In the genomic region with DNA sequence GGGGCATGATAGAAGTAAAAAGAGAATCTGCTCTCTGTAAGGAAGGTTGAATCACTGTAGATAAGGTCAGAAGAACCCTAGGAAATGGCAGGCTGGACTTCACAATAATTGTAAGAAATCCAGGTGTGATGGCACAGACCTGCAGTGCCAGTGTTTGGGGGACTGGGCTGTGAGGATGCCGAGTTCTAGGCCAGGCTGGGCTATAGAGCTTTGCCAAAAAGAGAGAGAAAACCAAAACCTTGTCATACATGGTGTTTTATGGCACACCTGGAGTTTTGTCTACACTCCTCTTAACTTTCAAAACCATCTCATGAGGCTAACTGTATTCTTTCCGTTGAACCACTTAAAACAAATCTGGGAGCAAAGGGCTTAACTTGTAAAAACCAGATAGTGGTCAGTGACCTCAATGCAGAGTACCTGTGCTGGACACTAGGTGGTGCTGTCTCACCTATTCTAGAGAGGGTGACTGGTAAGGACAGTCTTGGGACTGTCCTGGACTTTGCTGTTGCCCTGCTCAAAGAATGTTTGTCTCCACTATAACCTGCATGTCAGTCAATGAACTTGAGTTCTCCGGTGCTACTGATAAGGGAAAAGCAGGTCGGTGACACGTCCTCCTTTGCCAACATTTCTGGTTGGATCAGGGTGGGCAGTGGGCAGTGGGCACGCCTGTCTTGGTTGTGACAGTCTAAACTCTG, we compare ENCODE assay signal across 9 mouse cellular contexts. TPM values are rescaled to one million over a fixed set of nuclear protein-coding genes. Genes with fewer than 3 reads are reported as not detected.
DNase-seq lines count a peak whose midpoint lies in the region; ATAC-seq and TF ChIP-seq lines count a peak whose summit lies in the region.
"Had no signal": no experiment of that assay in that cellular context is flagged by ENCODE, and none has a peak within 500 bp of the region (broad histone marks: within the 10 kb centered on the region; RNA-seq: fewer than 3 reads in every experiment).

No protein-coding gene starts in this region.

- H3K4me2 ChIP-seq in liver, embryonic 14.5 days (ENCODE audit: low read depth): no peak overlapping the region
- H3K4me2 ChIP-seq in neural tube, embryonic 14.5 days (ENCODE audit: low read depth, low read length): no peak overlapping the region
- H3K4me2 ChIP-seq: embryonic facial prominence, embryonic 15.5 days had no signal

- 41% methylated on average over 6 of the region's 6 CpGs for WGBS in liver, embryonic 14.5 days (ENCODE audit: insufficient replicate concordance)
- 58% methylated on average over 6 of the region's 6 CpGs for WGBS in neural tube, embryonic 14.5 days

- H3K9me3 ChIP-seq in liver, embryonic 14.5 days (ENCODE audit: control insufficient read depth, low read length): no peaks in the 10 kb centered on the region
- H3K9me3 ChIP-seq in neural tube, embryonic 14.5 days (ENCODE audit: control insufficient read depth, low read length): no peaks in the 10 kb centered on the region
- H3K9me3 ChIP-seq: embryonic facial prominence, embryonic 15.5 days had no signal

- H3K4me3 ChIP-seq in liver, embryonic 14.5 days (ENCODE audit: insufficient read depth in 1 of 2, low read depth in 2 of 2, low read length in 2 of 2): no peak overlapping the region
- no peak overlapping the region for H3K4me3 ChIP-seq in neural tube, embryonic 14.5 days (ENCODE audit: low read depth, low read length)
- H3K4me3 ChIP-seq: embryonic facial prominence, embryonic 15.5 days had no signal

- H3K36me3 ChIP-seq in liver, embryonic 14.5 days (replicated peaks; ENCODE audit: control insufficient read depth, insufficient read depth, low read depth): no peaks in the 10 kb centered on the region
- H3K36me3 ChIP-seq in neural tube, embryonic 14.5 days (ENCODE audit: control insufficient read depth, insufficient read depth, low read length): no peaks in the 10 kb centered on the region
- H3K36me3 ChIP-seq: embryonic facial prominence, embryonic 15.5 days had no signal

- no peak overlapping the region for H3K27ac ChIP-seq in liver, embryonic 14.5 days
- no peak overlapping the region for H3K27ac ChIP-seq in neural tube, embryonic 14.5 days (ENCODE audit: low read depth, low read length)
- H3K27ac ChIP-seq: embryonic facial prominence, embryonic 15.5 days had no signal

- H3K4me1 ChIP-seq in liver, embryonic 14.5 days (replicated peaks; ENCODE audit: control insufficient read depth in 2 of 2, insufficient read depth in 2 of 2, low read length in 1 of 2): no peaks in the 10 kb centered on the region
- H3K4me1 ChIP-seq in neural tube, embryonic 14.5 days (ENCODE audit: control insufficient read depth, insufficient read depth, low read length): peaks cover 3% of the 10 kb centered on the region; the same call in 1 of the 2 replicates

- no peaks in the 10 kb centered on the region for H3K27me3 ChIP-seq in liver, embryonic 14.5 days (ENCODE audit: control insufficient read depth, insufficient read depth, low read length)
- H3K27me3 ChIP-seq in neural tube, embryonic 14.5 days (ENCODE audit: control insufficient read depth, insufficient read depth, low read length): no peaks in the 10 kb centered on the region
- H3K27me3 ChIP-seq: embryonic facial prominence, embryonic 15.5 days had no signal

- no peak for TF ChIP-seq EP300 in liver, embryonic 14.5 days (IDR thresholded peaks at IDR 0.05; ENCODE audit: low read depth)

- DNase-seq in 3134 (ENCODE audit: extremely low read depth, insufficient read length, low spot score) (peak; percentile 50), adipocyte (ENCODE audit: low spot score) (peak; percentile 97)
- peak; percentile 87 for DNase-seq in embryo, embryonic 10.5 days (ENCODE audit: low spot score)
- DNase-seq in heart, adult 18-20 months: peak; percentile 80 to 91
- peak; percentile 86 for DNase-seq in kidney, adult 9 months
- peak; percentile 18 to 45 (median 40) for DNase-seq in liver, embryonic 14.5 days (ENCODE audit: low read depth in 3 of 3, low spot score in 3 of 3)
- peak; percentile 86 for DNase-seq in testis, postnatal 10 days (ENCODE audit: low spot score)

- no peak overlapping the region for H3K9ac ChIP-seq in liver, embryonic 14.5 days (replicated peaks)
- H3K9ac ChIP-seq in neural tube, embryonic 14.5 days (replicated peaks; ENCODE audit: low read depth, low read length): no peak overlapping the region
- H3K9ac ChIP-seq: embryonic facial prominence, embryonic 15.5 days had no signal

- peak; percentile 56; the same call in 1 of the 2 replicates for ATAC-seq in liver, embryonic 14.5 days (ENCODE audit: insufficient read depth)
- peak; percentile 63; the same call in 1 of the 2 replicates for ATAC-seq in neural tube, embryonic 14.5 days (ENCODE audit: low read depth)

- TF ChIP-seq CTCF in liver, embryonic 14.5 days (IDR thresholded peaks at IDR 0.05; ENCODE audit: low read depth): peak; percentile 85

RNA-seq across cellular contexts. Expression of gene Asb4, which starts 27.7 kb away (rescaled TPM):
- 1 to 10 TPM; 3.9 to 5.1 TPM for total RNA-seq in heart, adult 18-20 months (2021)
- polyA plus RNA-seq in liver, embryonic 14.5 days (2012; rRNA removed): 2.9 and 4.0 TPM in 2 replicates
- 5.6 and 6.1 TPM in 2 replicates for polyA plus RNA-seq in liver, embryonic 14.5 days (2014; fragmentation: Nextera tagmentation; extraction: Ambion mirVana)
- 6.7 and 10.3 TPM in 2 replicates for polyA plus RNA-seq in neural tube, embryonic 14.5 days (2014; fragmentation: Nextera tagmentation; extraction: Ambion mirVana)

Comparison
In these comparisons a context has a peak if more than half of its experiments do, and no peak if none do; other contexts are left out.
1. DNase-seq: peak in every context shown above with its lines; median percentile 97 in adipocyte; 87 in embryo, embryonic 10.5 days; 86 in kidney, adult 9 months; 86 in testis, postnatal 10 days; 86 in heart, adult 18-20 months; 50 in 3134; 40 in liver, embryonic 14.5 days.